Mouse (Mus musculus): Measurements from ENCODE around the gene Psd. TPM values are rescaled to one million over a fixed set of nuclear protein-coding genes. Genes with fewer than 3 reads are reported as not detected.

Psd gene
- 31.0 and 34.8 TPM in 2 replicates for polyA plus RNA-seq (2015; fragmentation: Nextera tagmentation; extraction: Ambion mirVana)

- Histone ChIP-seq H3K4me3 (peak within 1 kb of the TSS; percentile 75), H3K36me3 (ENCODE audit: poor library complexity, severe bottlenecking) (peaks cover 19% of the 10 kb centered on the region), H3K9ac (peak within 1 kb of the TSS; percentile 83), H3K4me1 (peaks cover 68% of the 10 kb centered on the region), H3K9me3 (replicated peaks) (no peaks in the 10 kb centered on the region), H3K27ac (peak within 1 kb of the TSS; percentile 95), H3K4me2 (peak within 1 kb of the TSS; percentile 100), H3K27me3 (peaks cover 34% of the 10 kb centered on the region)
- WGBS, result 1% methylated on average over 28 of the region's 35 CpGs
- ATAC-seq, result no peak
Observed at GRCm38 (mm10) chr19:46326756-46327305, at the start of gene Psd. Gene Psd, minus strand, starts transcription at chr19:46327156.

DNA sequence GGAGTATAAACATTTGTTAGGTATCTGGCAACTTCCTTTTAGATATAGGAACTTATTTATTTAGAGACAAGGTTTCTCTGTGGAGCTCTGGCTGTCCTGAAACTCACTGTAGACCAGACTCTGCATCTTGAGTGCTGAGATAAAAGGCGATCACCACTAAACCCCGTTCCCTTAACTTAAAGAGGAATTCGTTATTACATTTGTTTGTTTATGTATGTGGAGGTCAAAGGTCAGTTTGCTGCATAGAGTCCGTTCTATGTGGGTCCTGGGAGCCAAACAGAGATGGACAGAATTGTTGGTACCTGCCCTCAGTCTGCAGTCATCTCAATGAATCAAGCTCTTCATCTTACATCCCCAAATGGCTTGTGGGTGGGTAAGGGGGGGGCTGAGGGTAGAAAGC, 48.9 kb upstream of the Psd start:
- WGBS, result 73% methylated on average over 4 of the region's 4 CpGs
- Histone ChIP-seq H3K9me3 (replicated peaks) (no peaks in the 10 kb centered on the region), H3K27me3 (no peaks in the 10 kb centered on the region), H3K27ac (peak overlapping the region; percentile 27; the same call in 1 of the 2 replicates), H3K4me2 (no peak overlapping the region), H3K9ac (no peak overlapping the region), H3K4me3 (no peak overlapping the region), H3K4me1 (0 out of 2 replicates have a peak, but pooled peaks cover 7% of the 10 kb centered on the region), H3K36me3 (ENCODE audit: poor library complexity, severe bottlenecking) (peaks cover 54% of the 10 kb centered on the region)
- no peak for ATAC-seq

GRCm38 (mm10) chr19:46375489-46375888, 48.5 kb upstream of the Psd start:
- Histone ChIP-seq H3K9me3 (replicated peaks) (no peaks in the 10 kb centered on the region), H3K4me1 (0 out of 2 replicates have a peak, but pooled peaks cover 7% of the 10 kb centered on the region), H3K27ac (0 out of 2 replicates have a peak overlapping the region, but pooled peaks have one; percentile 21), H3K36me3 (ENCODE audit: poor library complexity, severe bottlenecking) (peaks cover 50% of the 10 kb centered on the region), H3K4me3 (no peak overlapping the region), H3K27me3 (no peaks in the 10 kb centered on the region), H3K4me2 (no peak overlapping the region), H3K9ac (no peak overlapping the region)
- WGBS, result 41% methylated on average over 5 of the region's 5 CpGs
- no peak for ATAC-seq

DNA sequence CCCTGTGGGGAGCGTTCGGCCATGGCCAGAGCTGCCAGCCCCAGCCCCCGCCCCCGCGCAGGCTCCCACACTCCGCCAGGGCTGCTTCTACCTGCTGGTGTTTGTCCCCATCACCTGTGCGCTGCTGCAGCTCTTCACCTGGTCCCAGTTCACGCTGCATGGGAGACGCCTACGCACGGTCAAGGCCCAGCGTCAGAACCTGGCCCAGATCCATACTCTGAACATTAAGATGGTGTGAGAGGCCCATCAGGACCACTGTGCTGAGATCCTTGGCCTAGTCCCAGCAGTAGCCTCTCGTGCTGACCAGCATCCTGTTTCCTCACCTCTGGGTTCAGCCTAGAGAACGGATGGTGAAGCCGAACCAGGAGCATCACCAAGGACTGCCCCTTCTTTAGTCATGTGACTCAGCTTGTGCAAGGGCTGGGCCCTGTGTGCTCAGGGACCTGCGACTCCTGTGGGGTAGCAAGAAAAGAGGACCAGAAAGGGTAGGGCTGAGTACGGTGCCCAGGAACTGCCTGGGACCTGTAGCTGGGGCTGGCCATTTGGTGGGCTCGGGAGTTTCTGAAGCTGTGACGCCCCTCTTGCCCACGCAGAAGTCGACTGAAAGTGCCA, 47.6 kb upstream of the Psd start:
- 50% methylated on average over 21 of the region's 21 CpGs for WGBS

DNA sequence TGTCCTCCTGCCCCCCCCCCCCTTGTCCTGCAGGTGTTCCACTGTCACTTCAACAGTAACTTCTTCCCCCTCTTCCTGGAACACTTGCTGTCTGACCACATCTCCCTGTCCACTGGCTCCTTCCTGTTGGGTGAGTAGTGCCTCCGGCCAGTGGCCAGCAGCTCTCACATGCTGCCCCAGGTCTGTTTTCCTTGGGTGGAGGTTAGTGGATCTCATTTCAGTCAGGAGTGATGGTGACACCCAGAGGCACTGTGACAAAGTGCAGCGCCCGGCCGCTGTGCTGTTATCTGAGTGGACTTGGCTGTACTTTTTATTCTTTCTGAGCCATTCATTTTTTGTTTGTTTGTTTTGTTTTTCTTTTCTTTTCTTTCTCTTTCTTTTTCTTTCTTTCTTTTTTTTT, 42.2 kb upstream of the Psd start:
- WGBS, result 41% methylated on average over 4 of the region's 4 CpGs
- H3K4me1 ChIP-seq, result no peaks in the 10 kb centered on the region
- ATAC-seq, result no peak
- no peak overlapping the region for H3K4me3 ChIP-seq
- H3K27me3 ChIP-seq, result no peaks in the 10 kb centered on the region
- no peaks in the 10 kb centered on the region for H3K9me3 ChIP-seq (replicated peaks)
- no peak overlapping the region for H3K27ac ChIP-seq
- H3K36me3 ChIP-seq (ENCODE audit: poor library complexity, severe bottlenecking), result no peaks in the 10 kb centered on the region; the same call in 1 of the 2 replicates
- no peak overlapping the region for H3K9ac ChIP-seq
- no peak overlapping the region for H3K4me2 ChIP-seq

More for the DNA sequence above, 47.6 kb upstream of the Psd start:
- Histone ChIP-seq H3K9me3 (replicated peaks) (no peaks in the 10 kb centered on the region), H3K27me3 (no peaks in the 10 kb centered on the region), H3K4me3 (no peak overlapping the region), H3K36me3 (ENCODE audit: poor library complexity, severe bottlenecking) (peaks cover 41% of the 10 kb centered on the region), H3K9ac (no peak overlapping the region), H3K4me2 (no peak overlapping the region), H3K27ac (0 out of 2 replicates have a peak overlapping the region, but pooled peaks have one; percentile 27), H3K4me1 (0 out of 2 replicates have a peak, but pooled peaks cover 7% of the 10 kb centered on the region)
- peak; percentile 62 for ATAC-seq

- H3K4me3 ChIP-seq, result no peak overlapping the region
- no peak for ATAC-seq
- H3K36me3 ChIP-seq (ENCODE audit: poor library complexity, severe bottlenecking), result no peaks in the 10 kb centered on the region; the same call in 1 of the 2 replicates
- no peak overlapping the region for H3K27ac ChIP-seq
- no peak overlapping the region for H3K4me2 ChIP-seq
- H3K27me3 ChIP-seq, result no peaks in the 10 kb centered on the region
- no peaks in the 10 kb centered on the region for H3K9me3 ChIP-seq (replicated peaks)
- no peak overlapping the region for H3K9ac ChIP-seq
- WGBS, result 85% methylated on average over 23 of the region's 23 CpGs
- H3K4me1 ChIP-seq, result no peaks in the 10 kb centered on the region
Observed at GRCm38 (mm10) chr19:46367798-46368590, 41.0 kb upstream of the Psd start.

DNA sequence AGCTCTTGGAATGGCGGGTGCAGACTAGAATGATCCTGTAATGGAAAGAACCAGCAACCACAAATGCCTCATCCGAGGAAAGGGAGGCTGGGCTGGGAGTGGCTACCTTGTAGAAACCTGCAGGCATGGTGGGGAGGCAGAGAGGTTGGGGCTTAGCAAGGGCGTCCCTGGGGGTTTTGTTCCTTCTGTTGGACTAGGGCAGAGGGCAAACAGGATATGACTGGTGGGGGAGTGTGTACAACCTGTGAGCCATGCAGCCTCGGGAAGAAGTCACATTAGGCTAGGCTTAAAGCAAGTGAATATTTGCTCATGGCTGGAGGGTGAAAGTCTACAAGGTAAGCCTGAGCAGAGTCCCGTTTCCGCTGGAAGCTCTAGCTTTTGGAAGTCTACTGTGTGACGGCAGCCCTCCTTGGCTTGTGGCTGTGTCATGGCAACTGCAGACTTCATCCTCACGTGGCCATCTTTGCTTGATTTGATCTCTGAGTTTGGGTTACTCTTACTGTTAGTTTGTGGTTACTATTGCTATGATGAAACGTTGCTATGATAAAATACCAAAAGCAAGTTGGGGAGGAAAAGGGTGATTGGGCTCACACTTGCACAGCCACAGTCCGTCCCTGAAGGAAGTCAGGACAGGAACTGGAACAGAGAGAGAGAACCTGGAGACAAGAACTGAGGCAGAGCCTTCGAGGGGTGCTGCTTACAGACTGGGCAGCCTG, 36.5 kb upstream of the Psd start:
- 89% methylated on average over 11 of the region's 11 CpGs for WGBS
- Histone ChIP-seq H3K4me3 (no peak overlapping the region), H3K4me1 (no peaks in the 10 kb centered on the region), H3K9ac (no peak overlapping the region), H3K27me3 (peaks cover under 1% of the 10 kb centered on the region), H3K4me2 (no peak overlapping the region), H3K36me3 (ENCODE audit: poor library complexity, severe bottlenecking) (no peaks in the 10 kb centered on the region; the same call in 1 of the 2 replicates), H3K27ac (no peak overlapping the region), H3K9me3 (replicated peaks) (no peaks in the 10 kb centered on the region)
- no peak for ATAC-seq

DNA sequence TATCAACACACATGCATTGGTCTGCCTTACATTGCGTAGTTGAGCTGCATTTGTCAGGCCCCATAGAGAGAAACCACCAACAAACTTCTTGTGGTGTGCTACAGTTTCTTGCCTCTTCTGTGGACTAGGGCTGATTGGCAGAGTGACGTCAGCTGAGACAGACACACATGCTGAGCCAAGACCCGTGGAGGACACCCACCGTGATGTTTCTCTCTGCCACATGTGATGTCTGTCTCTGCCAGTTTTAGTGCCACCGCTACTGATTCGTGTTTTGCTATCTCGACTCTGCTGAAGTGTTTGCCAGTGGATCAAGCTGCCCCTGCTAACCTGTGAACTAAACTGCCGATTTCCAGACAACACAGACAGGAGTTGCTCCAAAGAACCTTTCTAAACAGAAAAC, 35.1 kb upstream of the Psd start:
- H3K36me3 ChIP-seq (ENCODE audit: poor library complexity, severe bottlenecking), result no peaks in the 10 kb centered on the region
- ATAC-seq, result no peak
- no peak overlapping the region for H3K4me3 ChIP-seq
- 91% methylated on average over 8 of the region's 8 CpGs for WGBS
- H3K4me2 ChIP-seq, result no peak overlapping the region
- no peak overlapping the region for H3K9ac ChIP-seq
- H3K9me3 ChIP-seq (replicated peaks), result no peaks in the 10 kb centered on the region
- H3K27me3 ChIP-seq, result peaks cover 13% of the 10 kb centered on the region
- peaks cover 8% of the 10 kb centered on the region; the same call in 1 of the 2 replicates for H3K4me1 ChIP-seq
- H3K27ac ChIP-seq, result no peak overlapping the region

GRCm38 (mm10) chr19:46358381-46358780, 31.4 kb upstream of the Psd start:
- Histone ChIP-seq H3K9me3 (replicated peaks) (no peaks in the 10 kb centered on the region), H3K9ac (no peak overlapping the region), H3K27ac (no peak overlapping the region), H3K36me3 (ENCODE audit: poor library complexity, severe bottlenecking) (no peaks in the 10 kb centered on the region), H3K27me3 (peaks cover 13% of the 10 kb centered on the region), H3K4me3 (no peak overlapping the region), H3K4me1 (peaks cover 10% of the 10 kb centered on the region; the same call in 1 of the 2 replicates), H3K4me2 (no peak overlapping the region)
- WGBS, result 54% methylated on average over 4 of the region's 4 CpGs
- no peak for ATAC-seq

DNA sequence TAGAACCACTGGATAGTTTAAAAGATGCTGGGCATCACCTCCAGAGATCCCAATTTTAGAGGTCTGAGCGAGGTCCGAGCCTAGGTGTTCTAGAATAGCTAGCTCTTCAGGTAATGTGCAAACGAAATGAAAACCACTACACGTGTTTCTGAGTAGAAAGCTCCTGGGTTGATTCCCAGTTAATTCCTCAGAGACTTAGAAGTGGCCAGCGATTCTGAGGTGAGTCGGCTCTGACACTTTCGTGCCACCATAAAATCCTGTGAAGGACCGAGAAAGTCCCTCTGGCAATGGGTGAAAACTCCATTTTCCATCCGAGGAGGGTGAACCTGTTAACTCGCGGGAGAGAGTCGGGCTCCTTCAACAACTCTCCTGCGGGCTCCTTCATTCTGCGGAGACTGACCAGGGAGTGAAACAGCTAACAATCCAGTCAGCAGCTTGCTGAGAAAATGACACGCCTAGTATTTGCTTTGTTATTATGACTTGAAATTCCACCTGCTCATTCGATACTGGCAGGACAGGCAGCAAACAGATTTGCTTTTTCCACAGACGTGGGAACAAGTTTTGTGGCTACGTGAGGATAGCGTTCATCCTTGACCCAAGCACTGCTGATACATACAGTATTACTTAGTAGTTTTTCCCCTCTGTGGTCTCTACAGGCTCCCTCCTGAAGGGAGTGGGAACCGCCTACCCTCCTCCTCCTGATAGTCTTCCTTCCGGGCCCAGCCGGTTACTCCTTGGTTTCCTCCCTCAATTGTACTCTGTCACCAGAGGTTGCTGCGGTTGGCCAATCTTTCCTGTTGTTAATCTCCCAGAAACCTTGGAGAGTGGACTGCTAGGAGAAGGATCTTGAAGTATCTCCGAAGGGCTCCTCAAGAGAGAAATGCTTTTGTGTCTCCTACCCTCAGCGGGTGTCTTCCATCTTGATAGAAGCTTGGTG, 30.7 kb upstream of the Psd start:
- peaks cover 10% of the 10 kb centered on the region; the same call in 1 of the 2 replicates for H3K4me1 ChIP-seq
- H3K4me3 ChIP-seq, result peak overlapping the region; percentile 49
- H3K4me2 ChIP-seq, result peak overlapping the region; percentile 72
- H3K27me3 ChIP-seq, result peaks cover 13% of the 10 kb centered on the region
- peak overlapping the region; percentile 70 for H3K9ac ChIP-seq
- no peaks in the 10 kb centered on the region for H3K9me3 ChIP-seq (replicated peaks)
- H3K27ac ChIP-seq, result no peak overlapping the region
- WGBS, result 20% methylated on average over 25 of the region's 25 CpGs
- ATAC-seq, result no peak
- no peaks in the 10 kb centered on the region for H3K36me3 ChIP-seq (ENCODE audit: poor library complexity, severe bottlenecking)

GRCm38 (mm10) chr19:46356701-46357138, 29.8 kb upstream of the Psd start:
- Histone ChIP-seq H3K4me3 (peak overlapping the region; percentile 49), H3K4me1 (peaks cover 10% of the 10 kb centered on the region; the same call in 1 of the 2 replicates), H3K9ac (peak overlapping the region; percentile 70), H3K27me3 (peaks cover 13% of the 10 kb centered on the region), H3K27ac (no peak overlapping the region), H3K4me2 (peak overlapping the region; percentile 72), H3K36me3 (ENCODE audit: poor library complexity, severe bottlenecking) (no peaks in the 10 kb centered on the region), H3K9me3 (replicated peaks) (no peaks in the 10 kb centered on the region)
- peak; percentile 95 for ATAC-seq
- WGBS, result under 1% methylated on average over 29 of the region's 29 CpGs
